In genomic region chr1:193747426-193747960, GRCm38 (mm10) we compare ENCODE assay signal across 16 mouse cellular contexts.
DNase-seq lines count a peak whose midpoint lies in the region; ATAC-seq and TF ChIP-seq lines count a peak whose summit lies in the region.
"Had no signal": no experiment of that assay in that cellular context is flagged by ENCODE, and none has a peak within 500 bp of the region (broad histone marks: within the 10 kb centered on the region; RNA-seq: fewer than 3 reads in every experiment).

No protein-coding gene starts in this region.

- no peak overlapping the region for H3K4me2 ChIP-seq in hindbrain, embryonic 11.5 days (replicated peaks; ENCODE audit: low read depth, low read length)
- no peak overlapping the region for H3K4me2 ChIP-seq in neural tube, embryonic 14.5 days (ENCODE audit: low read depth, low read length)
- no peak overlapping the region for H3K4me2 ChIP-seq in intestine, postnatal 0 days (replicated peaks; ENCODE audit: low read depth)
- H3K4me2 ChIP-seq: embryonic facial prominence, embryonic 15.5 days; heart, embryonic 11.5 days; liver, embryonic 13.5 days had no signal

- H3K4me3 ChIP-seq in hindbrain, embryonic 10.5 days: no peak overlapping the region
- H3K4me3 ChIP-seq in hindbrain, embryonic 11.5 days (ENCODE audit: low read depth, low read length): no peak overlapping the region
- H3K4me3 ChIP-seq in neural tube, embryonic 14.5 days (ENCODE audit: low read depth, low read length): no peak overlapping the region
- H3K4me3 ChIP-seq in intestine, postnatal 0 days (ENCODE audit: low read depth, low read length): no peak overlapping the region
- H3K4me3 ChIP-seq: embryonic facial prominence, embryonic 15.5 days; liver, embryonic 13.5 days had no signal

- no peak for ATAC-seq in hindbrain, embryonic 11.5 days (ENCODE audit: low FRiP score)
- no peak for ATAC-seq in neural tube, embryonic 14.5 days (ENCODE audit: low read depth)
- ATAC-seq in intestine, postnatal 0 days: no peak

- TF ChIP-seq CTCF in intestine, postnatal 0 days (IDR thresholded peaks at IDR 0.05; ENCODE audit: low read depth): no peak

- H3K36me3 ChIP-seq in hindbrain, embryonic 10.5 days: no peaks in the 10 kb centered on the region
- H3K36me3 ChIP-seq in hindbrain, embryonic 11.5 days (ENCODE audit: control insufficient read depth, insufficient read depth, low read length): no peaks in the 10 kb centered on the region
- no peaks in the 10 kb centered on the region for H3K36me3 ChIP-seq in neural tube, embryonic 14.5 days (ENCODE audit: control insufficient read depth, insufficient read depth, low read length)
- no peaks in the 10 kb centered on the region for H3K36me3 ChIP-seq in intestine, postnatal 0 days (ENCODE audit: control insufficient read depth, insufficient read depth)
- H3K36me3 ChIP-seq: embryonic facial prominence, embryonic 15.5 days; liver, embryonic 13.5 days had no signal

- H3K27ac ChIP-seq in hindbrain, embryonic 10.5 days: peak overlapping the region; percentile 51; the same call in 1 of the 2 replicates
- H3K27ac ChIP-seq in hindbrain, embryonic 11.5 days (ENCODE audit: low read depth, low read length): no peak overlapping the region
- H3K27ac ChIP-seq in neural tube, embryonic 14.5 days (ENCODE audit: low read depth, low read length): peak overlapping the region; percentile 57
- no peak overlapping the region for H3K27ac ChIP-seq in intestine, postnatal 0 days (ENCODE audit: low read depth, low read length)
- H3K27ac ChIP-seq: embryonic facial prominence, embryonic 15.5 days; liver, embryonic 13.5 days; stomach, postnatal 0 days had no signal

- no peaks in the 10 kb centered on the region for H3K27me3 ChIP-seq in hindbrain, embryonic 10.5 days (ENCODE audit: insufficient read depth, poor library complexity, severe bottlenecking)
- no peaks in the 10 kb centered on the region for H3K27me3 ChIP-seq in hindbrain, embryonic 11.5 days (ENCODE audit: control insufficient read depth, insufficient read depth, low read length)
- H3K27me3 ChIP-seq in neural tube, embryonic 14.5 days (ENCODE audit: control insufficient read depth, insufficient read depth, low read length): no peaks in the 10 kb centered on the region
- H3K27me3 ChIP-seq in intestine, postnatal 0 days (replicated peaks; ENCODE audit: control insufficient read depth, insufficient read depth, low read length): no peaks in the 10 kb centered on the region
- H3K27me3 ChIP-seq: embryonic facial prominence, embryonic 15.5 days; liver, embryonic 13.5 days had no signal

- WGBS in hindbrain, embryonic 10.5 days: 80% methylated on average over 6 of the region's 6 CpGs
- WGBS in hindbrain, embryonic 11.5 days: 79% methylated on average over 6 of the region's 6 CpGs
- 62% methylated on average over 6 of the region's 6 CpGs for WGBS in neural tube, embryonic 14.5 days
- 80% methylated on average over 6 of the region's 6 CpGs for WGBS in intestine, postnatal 0 days

- H3K9ac ChIP-seq in hindbrain, embryonic 11.5 days (ENCODE audit: low read depth, low read length): no peak overlapping the region
- no peak overlapping the region for H3K9ac ChIP-seq in neural tube, embryonic 14.5 days (replicated peaks; ENCODE audit: low read depth, low read length)
- no peak overlapping the region for H3K9ac ChIP-seq in intestine, postnatal 0 days (ENCODE audit: low read depth, low read length)
- H3K9ac ChIP-seq: embryonic facial prominence, embryonic 15.5 days; liver, embryonic 13.5 days had no signal

- DNase-seq in hindbrain, embryonic 10.5 days (ENCODE audit: low spot score): no peak
- no peak for DNase-seq in hindbrain, embryonic 11.5 days (ENCODE audit: low spot score)
- DNase-seq in brain, adult 2 months (ENCODE audit: low read depth, low spot score): peak; percentile 84
- peak; percentile 58 to 60 for DNase-seq in cerebellum, postnatal 10 days
- DNase-seq in T-cell, adult 2 months (ENCODE audit: low spot score): no peak
- DNase-seq in left cerebral cortex, adult 9 months (ENCODE audit: low spot score in 2 of 2): no peak
- DNase-seq: heart, postnatal 36 days; kidney, adult 11 months; kidney, postnatal 10 days; liver, embryonic 13.5 days; thymus, postnatal 14 days had no signal

- no peaks in the 10 kb centered on the region for H3K9me3 ChIP-seq in hindbrain, embryonic 10.5 days
- H3K9me3 ChIP-seq in hindbrain, embryonic 11.5 days (ENCODE audit: control insufficient read depth, low read length): no peaks in the 10 kb centered on the region
- no peaks in the 10 kb centered on the region for H3K9me3 ChIP-seq in neural tube, embryonic 14.5 days (ENCODE audit: control insufficient read depth, low read length)
- H3K9me3 ChIP-seq in intestine, postnatal 0 days (ENCODE audit: control insufficient read depth): no peaks in the 10 kb centered on the region
- H3K9me3 ChIP-seq: embryonic facial prominence, embryonic 15.5 days; liver, embryonic 13.5 days had no signal

- H3K4me1 ChIP-seq in hindbrain, embryonic 10.5 days (replicated peaks): 0 out of 2 replicates have a peak, but pooled peaks cover 6% of the 10 kb centered on the region
- no peaks in the 10 kb centered on the region for H3K4me1 ChIP-seq in hindbrain, embryonic 11.5 days (replicated peaks; ENCODE audit: control insufficient read depth, insufficient read depth, low read length)
- peaks cover 16% of the 10 kb centered on the region for H3K4me1 ChIP-seq in neural tube, embryonic 14.5 days (ENCODE audit: control insufficient read depth, insufficient read depth, low read length)
- no peaks in the 10 kb centered on the region for H3K4me1 ChIP-seq in intestine, postnatal 0 days (replicated peaks; ENCODE audit: control insufficient read depth, insufficient read depth, low read length)
- H3K4me1 ChIP-seq: liver, embryonic 13.5 days had no signal

Comparison
In these comparisons a context has a peak if more than half of its experiments do, and no peak if none do; other contexts are left out.
1. H3K27ac ChIP-seq: peak in hindbrain, embryonic 10.5 days (single experiment) and neural tube, embryonic 14.5 days (single experiment); none in hindbrain, embryonic 11.5 days (single experiment) and intestine, postnatal 0 days (single experiment).
2. DNase-seq: peak in brain, adult 2 months (single experiment) and cerebellum, postnatal 10 days (2 of 2); none in hindbrain, embryonic 10.5 days (single experiment), hindbrain, embryonic 11.5 days (single experiment), T-cell, adult 2 months (single experiment) and left cerebral cortex, adult 9 months (0 of 2).